Mouse (Mus musculus) left cerebral cortex, postnatal 36 days (tissue): ENCODE data around the gene Esp23. TPM values are rescaled to one million over a fixed set of nuclear protein-coding genes. Genes with fewer than 3 reads are reported as not detected.
"Not testable (repeated sequence)": the region's sequence is repeated elsewhere in the genome, so short reads cannot be mapped to it uniquely, and the experiment has no call there.

ENCODE experiments used
- DNase-seq, 2 experiments: peaks; one replicate each; pipeline ENCODE4 v3.0.0; 2021 to 2022; ENCODE audit warnings: low spot score in 2 of 2, mixed read lengths in 1 of 2
- intact Hi-C: fragments of 180-260 bp; cut with DNase I; formaldehyde crosslinking; loops from one replicate; pipeline ENCODE4 v1.15.1; 2025
- total RNA-seq, 2 experiments: library from RNA; stranded (reverse); gene quantifications; 2 replicates each; pipeline ENCODE4 v1.2.3; 2021

Esp23 gene
- not detected for total RNA-seq

DNA sequence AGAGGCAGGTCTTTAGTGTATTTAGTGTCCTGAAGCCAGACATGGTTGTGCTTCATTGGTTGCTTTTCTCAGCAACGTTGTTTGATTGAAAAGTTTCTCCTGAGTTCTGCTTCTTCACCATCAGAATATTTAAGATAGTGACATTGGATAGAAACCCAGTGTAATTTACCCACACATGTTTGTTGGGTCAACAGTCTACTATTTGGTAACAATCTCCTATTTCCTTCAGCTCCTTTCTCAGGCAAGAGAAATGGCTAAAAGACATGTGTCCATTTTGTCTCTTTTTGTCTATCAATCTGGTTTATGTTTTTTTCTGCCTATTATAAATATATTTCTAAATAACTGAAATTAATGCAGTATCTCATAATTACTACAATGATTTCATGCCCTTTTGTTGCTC is at the start of gene Esp23:
Gene Esp23 (minus strand): TSS at position 101 of the 400 bp plus-strand sequence.
- intact Hi-C loops = no loop called here
- DNase-seq = no peak

DNA sequence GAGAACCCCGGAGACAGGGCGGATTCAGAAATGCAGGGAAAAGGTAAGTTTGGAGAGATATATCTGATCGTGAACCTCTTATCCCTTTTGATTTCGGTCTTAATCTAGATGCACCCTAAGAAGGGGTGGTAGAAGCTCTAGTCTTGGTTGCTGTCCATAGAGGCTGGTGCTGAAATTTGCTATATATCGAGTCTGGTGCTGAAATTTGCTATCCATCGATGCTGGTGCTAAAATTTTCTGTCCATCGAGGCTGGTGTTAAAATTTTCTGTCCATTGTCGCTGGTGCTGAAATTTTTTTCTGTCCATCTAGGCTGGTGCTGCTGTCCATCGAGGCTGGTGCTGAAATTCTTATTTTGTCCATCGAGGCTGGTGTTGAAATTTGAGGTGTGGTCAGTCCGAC is 30.3 kb upstream of the Esp23 start:
- DNase-seq = not testable (repeated sequence)

DNA sequence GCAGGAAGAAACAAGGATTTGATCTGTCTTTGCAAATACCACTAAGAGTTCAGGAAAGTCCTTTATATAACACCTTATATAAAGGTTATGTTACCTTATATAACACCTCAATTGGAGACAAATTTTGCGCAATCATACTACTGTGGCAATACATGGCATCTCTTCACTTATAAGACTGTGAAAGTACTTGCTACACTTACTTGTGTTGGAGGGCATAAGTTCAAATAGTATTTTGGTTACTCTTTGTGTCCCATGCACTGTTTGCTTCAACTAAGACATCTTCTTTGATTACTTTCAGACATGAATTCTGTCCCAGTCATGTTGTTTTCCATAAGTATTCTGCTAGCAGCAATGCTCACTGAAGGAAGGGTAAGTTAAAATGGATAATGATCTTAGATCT is 18.2 kb upstream of the Esp23 start, which contains the start of gene Esp22:
Gene Esp22 (plus strand): TSS at position 301 of the 400 bp plus-strand sequence.
- no peak for DNase-seq
- intact Hi-C loops = no loop called here

More for the DNA sequence above, 30.3 kb upstream of the Esp23 start:
- intact Hi-C loops = not testable (repeated sequence)

DNA sequence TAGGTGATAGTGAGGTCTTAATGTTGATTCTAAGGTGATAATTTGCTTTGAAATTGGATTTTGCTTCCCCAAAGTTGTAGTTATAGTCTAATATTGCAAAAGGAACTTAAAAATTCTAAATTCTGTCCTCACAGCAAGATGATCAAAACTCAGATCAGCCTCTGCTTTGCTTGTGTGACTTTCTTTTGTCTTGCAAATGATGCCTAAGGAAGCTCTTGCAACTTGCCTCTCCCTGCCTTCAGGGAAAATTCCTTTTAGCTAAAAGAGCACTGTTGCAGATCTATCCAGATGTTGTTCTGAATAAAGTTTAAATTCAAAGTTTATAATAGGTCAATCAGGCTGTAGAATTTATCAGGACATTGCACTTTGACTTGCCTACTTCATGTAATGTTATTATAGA is 13.2 kb downstream of the Esp23 start:
- intact Hi-C loops = no loop called here
- DNase-seq = no peak

DNA sequence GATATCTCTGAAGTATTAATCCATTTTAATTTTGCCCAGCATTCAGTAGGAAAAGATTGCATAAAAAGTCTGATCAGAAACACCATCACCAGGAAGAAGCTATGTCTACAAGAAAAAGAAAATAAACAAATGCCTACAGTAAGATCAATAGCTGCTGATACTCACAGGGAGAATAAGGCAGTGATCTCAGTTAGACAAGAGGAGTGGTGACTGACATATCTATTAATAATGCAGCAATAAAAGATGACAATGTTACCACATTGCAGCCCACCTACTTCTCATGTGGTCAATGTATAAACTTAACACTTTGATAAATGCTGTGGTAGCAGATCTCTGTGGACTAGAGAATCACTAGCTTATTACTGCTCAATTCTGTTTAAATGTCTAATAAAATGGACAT is 33.6 kb downstream of the Esp23 start, which contains the start of gene Gm21903:
Gene Gm21903 (minus strand): TSS at position 101 of the 400 bp plus-strand sequence.
- no peak for DNase-seq
- intact Hi-C loops = no loop called here

DNA sequence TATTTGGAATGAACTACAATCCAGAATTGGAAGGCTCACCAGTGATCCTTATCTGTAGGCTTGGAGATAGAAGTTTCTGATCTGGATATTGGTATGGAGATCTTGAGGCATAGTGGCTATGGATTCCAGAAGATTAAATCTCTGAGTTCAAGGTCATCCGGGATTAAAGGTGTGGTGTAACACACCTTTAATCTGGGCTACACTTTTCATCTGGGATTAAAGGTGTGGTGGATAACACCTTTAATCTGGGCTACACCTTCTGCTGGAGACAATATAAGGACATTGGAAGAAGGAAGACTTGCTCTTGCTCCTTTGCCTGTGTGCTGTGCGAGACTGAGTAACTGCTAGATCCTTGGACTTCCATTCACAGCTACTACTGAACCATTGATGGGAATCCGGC is 40.4 kb downstream of the Esp23 start, which contains the start of gene Esp24:
Gene Esp24 (plus strand): TSS at position 301 of the 400 bp plus-strand sequence.
- DNase-seq, intact Hi-C loops: not testable (repeated sequence)

Other genes starting within 250 kb of the Esp23 start
- not detected for gene Esp24, start 40.3 kb downstream of the Esp23 start, total RNA-seq
- gene Gm21903, start 33.7 kb downstream of the Esp23 start, total RNA-seq = not detected
- gene Esp22, start 18.3 kb upstream of the Esp23 start, total RNA-seq = not detected